Mouse (Mus musculus) neural tube, embryonic 14.5 days (tissue): ENCODE results near the gene Vezt. TPM values are rescaled to one million over a fixed set of nuclear protein-coding genes. Genes with fewer than 3 reads are reported as not detected.

Experiments used
- ATAC-seq: fragments of 200-750 bp; cut with Nextera tagmentation; 2 replicates; pipeline ENCODE4 v1.8.0; 2017; ENCODE audit warnings: low read depth, mild to moderate bottlenecking, moderate TSS enrichment, moderate library complexity
- H3K27ac ChIP-seq: fragments of 300-500 bp; sonication (generic); 2 replicates; pipeline ENCODE4 v1.5.1; 2014; ENCODE audit warnings: low read depth, mild to moderate bottlenecking, control low read depth, low read length, moderate library complexity, mixed read lengths
- H3K27me3 ChIP-seq: fragments of 300-500 bp; sonication (generic); 2 replicates; pipeline ENCODE4 v1.6.1; 2014; ENCODE audit warnings: low read length; ENCODE audit not compliant: control insufficient read depth, insufficient read depth
- H3K36me3 ChIP-seq: fragments of 300-500 bp; sonication (generic); 2 replicates; pipeline ENCODE4 v1.6.1; 2014; ENCODE audit warnings: low read length, mixed read lengths; ENCODE audit not compliant: control insufficient read depth, insufficient read depth
- H3K4me1 ChIP-seq: fragments of 300-500 bp; sonication (generic); 2 replicates; pipeline ENCODE4 v1.6.1; 2014; ENCODE audit warnings: low read length; ENCODE audit not compliant: control insufficient read depth, insufficient read depth
- H3K4me2 ChIP-seq: fragments of 300-500 bp; sonication (generic); 2 replicates; pipeline ENCODE4 v1.6.1; 2014; ENCODE audit warnings: mild to moderate bottlenecking, low read depth, low read length, control low read depth
- H3K4me3 ChIP-seq: fragments of 300-500 bp; sonication (generic); 2 replicates; pipeline ENCODE4 v1.5.1; 2014; ENCODE audit warnings: low read depth, low read length, control low read depth, mixed read lengths
- H3K9ac ChIP-seq: fragments of 300-500 bp; sonication (generic); replicated peaks from 2 replicates; pipeline ENCODE4 v1.6.1; 2014; ENCODE audit warnings: low read depth, mild to moderate bottlenecking, control low read depth, low read length, mixed read lengths
- H3K9me3 ChIP-seq: fragments of 300-500 bp; sonication (generic); 2 replicates; pipeline ENCODE4 v1.6.1; 2016; ENCODE audit warnings: low read length; ENCODE audit not compliant: control insufficient read depth
- WGBS: fragments of 180-500 bp; shearing (Covaris S2); extraction: QIAGEN DNeasy Blood & Tissue Kit; methylation state at CpG from one replicate; pipeline ENCODE4 v1.1.7; 2014; 5-methylcytosine and 5-hydroxymethylcytosine counted together
- polyA plus RNA-seq: library from polyadenylated mRNA; unstranded; fragments of >200 nt; fragmentation: Nextera tagmentation; extraction: Ambion mirVana; gene quantifications from 2 replicates; pipeline ENCODE4 v1.2.1, GENCODE M21; 2014

Gene Vezt
- polyA plus RNA-seq, 1 experiment from 2014 or later: 60.5 TPM

GRCm38 (mm10) chr10:93915531-93916275 lies 119.9 kb downstream of the Vezt start:
- H3K9ac ChIP-seq: no peak overlapping the region
- H3K4me2 ChIP-seq: no peak overlapping the region
- H3K27ac ChIP-seq: no peak overlapping the region
- ATAC-seq: no peak
- WGBS: 43% methylated on average over 11 of the region's 11 CpGs
- H3K4me3 ChIP-seq: no peak overlapping the region
- H3K9me3 ChIP-seq: no peaks in the 10 kb centered on the region
- H3K4me1 ChIP-seq: no peaks in the 10 kb centered on the region
- H3K27me3 ChIP-seq: no peaks in the 10 kb centered on the region
- no peaks in the 10 kb centered on the region for H3K36me3 ChIP-seq

DNA sequence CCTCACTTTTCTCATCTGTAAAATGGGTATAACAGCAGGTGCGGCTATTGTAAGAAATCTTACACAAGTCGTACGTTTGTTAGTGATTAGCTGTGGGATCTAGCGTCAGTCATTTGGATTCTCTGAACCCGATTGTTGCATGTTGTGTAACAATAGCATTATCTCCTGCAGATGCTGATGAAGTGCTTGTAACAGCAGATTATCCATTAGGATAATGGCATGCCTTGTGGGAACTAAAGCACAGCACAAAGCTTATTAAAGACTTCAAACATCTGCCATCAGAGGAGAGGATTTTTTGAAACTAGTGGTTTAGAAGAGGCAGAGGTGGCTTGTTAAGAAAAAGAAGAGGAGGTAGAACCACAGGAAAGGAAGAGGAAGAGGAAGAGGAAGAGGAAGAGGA lies 122.1 kb downstream of the Vezt start:
- H3K27ac ChIP-seq: no peak overlapping the region
- H3K9me3 ChIP-seq: no peaks in the 10 kb centered on the region
- H3K9ac ChIP-seq: no peak overlapping the region
- no peak for ATAC-seq
- no peaks in the 10 kb centered on the region for H3K4me1 ChIP-seq
- no peaks in the 10 kb centered on the region for H3K36me3 ChIP-seq
- no peak overlapping the region for H3K4me2 ChIP-seq
- H3K27me3 ChIP-seq: no peaks in the 10 kb centered on the region
- H3K4me3 ChIP-seq: no peak overlapping the region
- 80% methylated on average over 5 of the region's 5 CpGs for WGBS

GRCm38 (mm10) chr10:93912917-93913316 lies 122.7 kb downstream of the Vezt start:
- H3K4me2 ChIP-seq: no peak overlapping the region
- no peaks in the 10 kb centered on the region for H3K4me1 ChIP-seq
- H3K4me3 ChIP-seq: no peak overlapping the region
- H3K27me3 ChIP-seq: no peaks in the 10 kb centered on the region
- ATAC-seq: no peak
- no peaks in the 10 kb centered on the region for H3K36me3 ChIP-seq
- 89% methylated on average over 1 of the region's 1 CpGs for WGBS
- no peaks in the 10 kb centered on the region for H3K9me3 ChIP-seq
- no peak overlapping the region for H3K27ac ChIP-seq
- no peak overlapping the region for H3K9ac ChIP-seq

DNA sequence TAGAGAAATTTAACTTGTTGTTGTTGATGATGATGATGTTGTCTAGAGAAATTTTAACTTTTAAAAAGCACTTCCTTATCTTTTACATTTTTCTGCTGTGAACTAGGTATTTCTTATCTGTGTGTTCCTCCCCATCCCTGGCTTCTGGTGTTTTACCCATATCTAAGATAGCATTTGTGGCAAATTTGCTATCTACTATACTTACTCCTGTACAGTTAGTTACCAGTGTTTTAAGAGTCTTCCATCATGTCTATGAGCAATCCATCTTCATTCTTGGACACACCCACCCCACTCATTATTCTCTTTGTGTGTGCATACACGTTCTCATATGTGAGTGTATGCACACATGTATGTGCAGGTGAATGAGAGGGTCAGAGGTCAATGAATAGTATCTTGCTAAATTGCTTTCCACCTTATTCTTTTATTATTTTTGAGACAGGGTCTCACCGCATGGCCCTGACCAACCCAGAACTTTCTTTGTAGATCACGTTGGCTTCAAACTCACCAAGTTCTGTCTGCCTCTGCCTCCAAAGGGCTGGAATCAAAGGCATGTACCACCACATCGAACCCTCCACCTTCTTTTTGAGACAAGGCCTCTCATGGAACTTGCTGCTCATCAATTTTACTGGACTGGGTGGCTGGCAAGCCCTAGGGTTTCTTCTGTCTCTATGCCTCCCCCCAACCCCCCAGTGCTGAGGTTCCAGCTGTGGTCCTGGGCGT lies 123.3 kb downstream of the Vezt start:
- H3K9me3 ChIP-seq: no peaks in the 10 kb centered on the region
- WGBS: 84% methylated on average over 5 of the region's 5 CpGs
- H3K4me3 ChIP-seq: no peak overlapping the region
- no peak overlapping the region for H3K27ac ChIP-seq
- H3K4me1 ChIP-seq: no peaks in the 10 kb centered on the region
- H3K4me2 ChIP-seq: no peak overlapping the region
- no peak overlapping the region for H3K9ac ChIP-seq
- no peaks in the 10 kb centered on the region for H3K27me3 ChIP-seq
- no peaks in the 10 kb centered on the region for H3K36me3 ChIP-seq
- no peak for ATAC-seq

GRCm38 (mm10) chr10:93911326-93911725 lies 124.3 kb downstream of the Vezt start:
- Histone ChIP-seq H3K9me3 (no peaks in the 10 kb centered on the region), H3K36me3 (no peaks in the 10 kb centered on the region), H3K27me3 (no peaks in the 10 kb centered on the region), H3K4me3 (no peak overlapping the region), H3K27ac (no peak overlapping the region), H3K4me1 (no peaks in the 10 kb centered on the region), H3K4me2 (no peak overlapping the region), H3K9ac (no peak overlapping the region)
- 86% methylated on average over 5 of the region's 5 CpGs for WGBS
- no peak for ATAC-seq

GRCm38 (mm10) chr10:93909811-93910446 lies 125.7 kb downstream of the Vezt start:
- Histone ChIP-seq H3K9ac (no peak overlapping the region), H3K4me2 (no peak overlapping the region), H3K4me3 (no peak overlapping the region), H3K27me3 (no peaks in the 10 kb centered on the region), H3K36me3 (no peaks in the 10 kb centered on the region), H3K9me3 (no peaks in the 10 kb centered on the region), H3K27ac (no peak overlapping the region), H3K4me1 (no peaks in the 10 kb centered on the region)
- 80% methylated on average over 5 of the region's 5 CpGs for WGBS
- ATAC-seq: no peak

DNA sequence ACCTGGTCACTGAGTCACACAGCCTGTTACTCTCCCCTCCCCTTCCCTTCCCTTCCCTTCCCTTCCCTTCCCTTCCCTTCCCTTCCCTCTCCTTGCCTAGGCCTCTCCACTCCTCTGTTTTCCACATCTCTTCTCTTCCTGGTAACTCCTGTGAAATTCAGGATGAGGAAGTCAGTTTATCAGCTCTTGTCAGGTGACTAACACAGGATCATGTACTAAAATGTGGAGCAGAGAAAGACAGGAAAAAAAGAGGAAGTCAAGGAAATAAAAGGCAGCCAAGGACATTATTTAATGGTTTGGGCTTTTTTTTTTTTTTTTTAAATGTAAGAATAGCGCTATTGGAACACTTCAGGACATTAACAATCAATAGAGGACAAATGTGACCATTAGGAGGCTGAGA lies 126.6 kb downstream of the Vezt start:
- H3K9ac ChIP-seq: no peak overlapping the region
- 100% methylated on average over 1 of the region's 1 CpGs for WGBS
- no peak overlapping the region for H3K4me3 ChIP-seq
- no peak overlapping the region for H3K4me2 ChIP-seq
- H3K9me3 ChIP-seq: no peaks in the 10 kb centered on the region
- ATAC-seq: no peak
- no peak overlapping the region for H3K27ac ChIP-seq
- no peaks in the 10 kb centered on the region for H3K4me1 ChIP-seq
- H3K27me3 ChIP-seq: no peaks in the 10 kb centered on the region
- H3K36me3 ChIP-seq: no peaks in the 10 kb centered on the region

DNA sequence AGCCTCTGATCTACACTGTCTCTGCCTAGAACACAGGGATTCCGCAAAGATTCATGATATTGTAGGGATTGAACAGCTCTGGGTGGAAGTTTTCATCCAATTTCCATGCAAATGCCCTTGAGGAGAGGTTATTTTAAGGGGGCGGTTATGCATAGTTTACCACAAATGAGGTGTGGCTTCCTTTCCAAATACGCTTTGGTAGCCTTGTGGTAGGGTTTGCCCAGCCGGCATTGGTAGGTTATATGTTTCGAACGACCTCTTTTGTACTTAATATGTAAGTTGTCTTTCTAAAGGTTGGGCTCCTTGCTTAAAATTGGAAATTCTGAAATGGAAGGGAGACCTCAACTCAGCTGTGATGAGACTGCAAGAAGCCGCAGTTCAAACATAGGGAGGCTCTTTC lies 127.1 kb downstream of the Vezt start:
- Histone ChIP-seq H3K27me3 (no peaks in the 10 kb centered on the region), H3K9ac (no peak overlapping the region), H3K4me2 (no peak overlapping the region), H3K4me1 (no peaks in the 10 kb centered on the region), H3K27ac (no peak overlapping the region), H3K4me3 (no peak overlapping the region), H3K9me3 (no peaks in the 10 kb centered on the region), H3K36me3 (no peaks in the 10 kb centered on the region)
- no peak for ATAC-seq
- WGBS: 97% methylated on average over 7 of the region's 7 CpGs

DNA sequence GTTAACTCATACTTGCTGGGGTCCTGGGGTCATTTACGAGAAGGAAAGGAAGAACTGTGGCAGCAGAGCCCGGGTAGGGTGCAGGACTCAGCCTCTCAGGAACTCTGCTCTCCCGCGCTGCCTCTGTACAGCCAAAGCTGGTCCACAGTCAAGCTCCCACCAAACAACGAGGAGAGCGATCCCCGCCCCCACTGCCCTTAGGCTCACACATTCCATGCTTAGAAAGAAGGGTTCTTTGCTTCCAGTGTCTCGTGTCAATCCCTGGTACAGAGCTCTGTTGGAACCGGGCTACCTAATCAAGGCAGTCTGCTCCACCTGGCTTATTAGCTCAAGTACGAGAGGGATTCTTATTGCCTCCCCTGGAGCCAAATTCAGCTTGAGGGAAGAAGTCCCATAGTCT lies 128.2 kb downstream of the Vezt start:
- no peak for ATAC-seq
- no peak overlapping the region for H3K9ac ChIP-seq
- H3K4me3 ChIP-seq: no peak overlapping the region
- H3K4me1 ChIP-seq: no peaks in the 10 kb centered on the region
- 61% methylated on average over 10 of the region's 10 CpGs for WGBS
- H3K36me3 ChIP-seq: no peaks in the 10 kb centered on the region
- no peaks in the 10 kb centered on the region for H3K9me3 ChIP-seq
- no peak overlapping the region for H3K27ac ChIP-seq
- no peaks in the 10 kb centered on the region for H3K27me3 ChIP-seq
- no peak overlapping the region for H3K4me2 ChIP-seq
